Mouse (Mus musculus) midbrain, embryonic 11.5 days (tissue): Measurements from ENCODE around the gene Sp100. TPM values are rescaled to one million over a fixed set of nuclear protein-coding genes. Genes with fewer than 3 reads are reported as not detected.

Experiments
- ATAC-seq: fragments of 200-750 bp; cut with Nextera tagmentation; 2 replicates; pipeline ENCODE4 v1.8.0; 2017; ENCODE audit warnings: moderate TSS enrichment, moderate library complexity; ENCODE audit not compliant: low FRiP score
- DNase-seq: peaks from one replicate; pipeline ENCODE4 v3.0.0; 2015; ENCODE audit warnings: low spot score; ENCODE audit errors: missing footprints
- H3K27ac ChIP-seq: fragments of 300-500 bp; sonication (generic); 2 replicates; pipeline ENCODE4 v1.5.1; 2014; ENCODE audit warnings: low read depth, low read length
- H3K27me3 ChIP-seq: fragments of 300-500 bp; sonication (generic); 2 replicates; pipeline ENCODE4 v1.6.1; 2014; ENCODE audit warnings: mild to moderate bottlenecking, low read length, moderate library complexity, mixed read lengths; ENCODE audit not compliant: control insufficient read depth, insufficient read depth
- H3K36me3 ChIP-seq: fragments of 300-500 bp; sonication (generic); 2 replicates; pipeline ENCODE4 v1.6.1; 2014; ENCODE audit warnings: mild to moderate bottlenecking, low read length, moderate library complexity, mixed read lengths; ENCODE audit not compliant: control insufficient read depth, insufficient read depth
- H3K4me1 ChIP-seq: fragments of 300-500 bp; sonication (generic); 2 replicates; pipeline ENCODE4 v1.6.1; 2014; ENCODE audit warnings: low read length; ENCODE audit not compliant: control insufficient read depth, insufficient read depth
- H3K4me2 ChIP-seq: fragments of 300-500 bp; sonication (generic); 2 replicates; pipeline ENCODE4 v1.6.1; 2014; ENCODE audit warnings: mild to moderate bottlenecking, moderate library complexity
- H3K4me3 ChIP-seq: fragments of 300-500 bp; sonication (generic); 2 replicates; pipeline ENCODE4 v1.5.1; 2014; ENCODE audit warnings: low read depth, low read length
- H3K9ac ChIP-seq: fragments of 300-500 bp; sonication (generic); 2 replicates; pipeline ENCODE4 v1.6.1; 2014; ENCODE audit warnings: low read length
- H3K9me3 ChIP-seq: fragments of 300-500 bp; sonication (generic); 2 replicates; pipeline ENCODE4 v1.6.1; 2016; ENCODE audit warnings: low read length; ENCODE audit not compliant: control insufficient read depth
- WGBS: fragments of 180-500 bp; shearing (Covaris S2); extraction: QIAGEN DNeasy Blood & Tissue Kit; methylation state at CpG from one replicate; pipeline ENCODE4 v1.1.7; 2014; 5-methylcytosine and 5-hydroxymethylcytosine counted together
- polyA plus RNA-seq: library from polyadenylated mRNA; unstranded; fragments of >200 nt; fragmentation: Nextera tagmentation; extraction: Ambion mirVana; gene quantifications from 2 replicates; pipeline ENCODE4 v1.2.1, GENCODE M21; 2014

Sp100 gene
- polyA plus RNA-seq, 1 experiment from 2014 or later, result 0.74 TPM

DNA sequence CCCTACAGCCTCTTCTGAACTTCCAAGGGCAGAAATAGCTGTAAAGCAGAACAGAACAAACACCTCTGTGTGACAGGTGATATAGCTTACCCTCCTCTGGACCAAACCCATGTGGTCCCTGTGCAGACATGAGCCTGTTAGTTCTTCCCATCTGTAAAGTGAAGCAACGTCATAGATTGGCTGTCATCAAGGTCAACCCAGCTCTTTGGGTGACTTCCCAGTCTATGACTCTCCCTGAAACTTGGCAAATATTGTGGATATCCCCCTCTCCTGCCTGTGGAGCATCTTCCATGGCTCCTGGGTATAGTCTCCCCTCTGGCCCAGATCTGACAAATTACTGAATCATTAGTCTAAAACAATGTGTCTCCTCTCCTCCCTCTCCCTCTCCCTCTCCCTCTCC lies 42.5 kb downstream of the Sp100 start:
- Histone ChIP-seq H3K4me3 (no peak overlapping the region), H3K4me1 (no peaks in the 10 kb centered on the region), H3K9ac (no peak overlapping the region), H3K4me2 (no peak overlapping the region), H3K27ac (no peak overlapping the region), H3K9me3 (no peaks in the 10 kb centered on the region), H3K27me3 (no peaks in the 10 kb centered on the region), H3K36me3 (no peaks in the 10 kb centered on the region)
- WGBS, result 84% methylated on average over 1 of the region's 1 CpGs
- no peak for DNase-seq
- ATAC-seq, result no peak

GRCm38 (mm10) chr1:85693280-85693679 lies 43.5 kb downstream of the Sp100 start:
- H3K36me3 ChIP-seq, result no peaks in the 10 kb centered on the region
- ATAC-seq (no peak), DNase-seq (no peak)
- WGBS, result 78% methylated on average over 3 of the region's 3 CpGs
- H3K4me3 ChIP-seq, result no peak overlapping the region
- H3K4me2 ChIP-seq, result no peak overlapping the region
- H3K9ac ChIP-seq, result no peak overlapping the region
- no peaks in the 10 kb centered on the region for H3K27me3 ChIP-seq
- H3K9me3 ChIP-seq, result no peaks in the 10 kb centered on the region
- H3K4me1 ChIP-seq, result no peaks in the 10 kb centered on the region
- no peak overlapping the region for H3K27ac ChIP-seq

DNA sequence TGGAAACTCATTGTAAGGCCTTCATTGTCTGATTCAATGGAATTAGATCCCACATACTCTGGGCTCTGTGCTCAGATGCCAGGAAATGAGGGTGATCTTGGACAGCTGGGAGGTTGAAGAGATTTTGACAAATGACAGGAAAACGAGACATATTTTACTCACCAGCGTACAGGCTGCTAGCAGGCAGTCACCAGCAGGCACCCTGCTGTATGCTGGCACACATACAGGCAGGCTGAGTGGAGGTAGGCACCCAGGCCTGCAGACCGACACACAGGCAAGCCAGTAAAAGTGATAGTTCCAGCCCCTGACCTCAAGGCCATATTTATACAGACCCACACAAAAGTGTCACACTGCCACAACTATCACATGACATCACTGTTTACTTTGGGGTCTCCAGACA lies 45.9 kb downstream of the Sp100 start:
- H3K36me3 ChIP-seq, result no peaks in the 10 kb centered on the region
- no peaks in the 10 kb centered on the region for H3K27me3 ChIP-seq
- no peak overlapping the region for H3K9ac ChIP-seq
- 82% methylated on average over 3 of the region's 3 CpGs for WGBS
- no peaks in the 10 kb centered on the region for H3K4me1 ChIP-seq
- H3K4me3 ChIP-seq, result no peak overlapping the region
- DNase-seq (no peak), ATAC-seq (no peak)
- no peak overlapping the region for H3K4me2 ChIP-seq
- H3K27ac ChIP-seq, result no peak overlapping the region
- H3K9me3 ChIP-seq, result no peaks in the 10 kb centered on the region

DNA sequence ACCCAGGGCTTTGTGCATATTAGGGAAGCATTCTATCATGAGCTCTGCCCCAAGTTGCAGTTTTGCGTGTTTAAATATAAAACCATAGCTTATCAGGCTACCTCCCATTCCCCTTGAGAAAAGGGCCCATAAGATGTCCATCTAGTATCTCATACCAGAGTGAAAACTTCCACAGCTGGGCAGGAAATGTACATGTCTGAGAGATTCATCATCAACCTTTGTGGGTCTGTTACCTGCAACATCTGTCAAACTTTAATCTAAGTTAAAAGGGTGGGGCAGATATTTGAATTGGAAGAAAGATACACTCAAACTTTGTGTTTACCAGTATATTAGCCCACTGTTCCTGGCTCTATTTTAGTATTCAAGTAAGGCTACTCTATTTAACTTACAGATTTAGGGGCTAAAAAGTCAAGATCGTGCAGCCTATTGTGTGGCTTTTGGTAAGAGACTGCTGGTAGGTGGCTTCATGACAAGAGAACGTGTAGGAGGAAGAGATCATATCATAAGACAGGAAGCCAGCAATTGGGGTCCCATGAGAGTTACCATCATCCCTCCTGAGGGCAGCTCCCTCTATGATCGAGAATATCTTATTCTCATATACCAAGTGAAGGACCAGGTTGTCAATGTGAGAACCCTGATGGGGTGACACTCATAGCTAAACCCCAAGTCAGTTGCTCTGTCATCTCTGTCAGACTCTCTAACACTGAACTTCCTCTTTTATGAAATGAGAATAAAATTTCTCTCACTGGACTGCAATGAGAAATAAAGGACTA lies 48.1 kb downstream of the Sp100 start:
- H3K4me1 ChIP-seq, result no peaks in the 10 kb centered on the region
- no peak overlapping the region for H3K9ac ChIP-seq
- DNase-seq (no peak), ATAC-seq (no peak)
- no peaks in the 10 kb centered on the region for H3K9me3 ChIP-seq
- 75% methylated on average over 4 of the region's 4 CpGs for WGBS
- no peak overlapping the region for H3K4me2 ChIP-seq
- no peak overlapping the region for H3K4me3 ChIP-seq
- no peaks in the 10 kb centered on the region for H3K27me3 ChIP-seq
- H3K36me3 ChIP-seq, result no peaks in the 10 kb centered on the region
- no peak overlapping the region for H3K27ac ChIP-seq

- Histone ChIP-seq H3K9ac (no peak overlapping the region), H3K27ac (no peak overlapping the region), H3K4me3 (no peak overlapping the region), H3K4me1 (no peaks in the 10 kb centered on the region), H3K36me3 (no peaks in the 10 kb centered on the region), H3K9me3 (no peaks in the 10 kb centered on the region), H3K27me3 (no peaks in the 10 kb centered on the region), H3K4me2 (no peak overlapping the region)
- DNase-seq (no peak), ATAC-seq (no peak)
- WGBS, result 80% methylated on average over 4 of the region's 4 CpGs
Observed at GRCm38 (mm10) chr1:85702531-85702930, 52.7 kb downstream of the Sp100 start.

GRCm38 (mm10) chr1:85703245-85704186 lies 53.7 kb downstream of the Sp100 start:
- H3K27ac ChIP-seq, result no peak overlapping the region
- peak overlapping the region; percentile 7; the same call in 1 of the 2 replicates for H3K9ac ChIP-seq
- no peaks in the 10 kb centered on the region for H3K9me3 ChIP-seq
- 29% methylated on average over 22 of the region's 22 CpGs for WGBS
- peak overlapping the region; percentile 36 for H3K4me2 ChIP-seq
- peak overlapping the region; percentile 15 for H3K4me3 ChIP-seq
- DNase-seq (peak; percentile 95), ATAC-seq (peak; percentile 99)
- H3K36me3 ChIP-seq, result no peaks in the 10 kb centered on the region
- H3K4me1 ChIP-seq, result no peaks in the 10 kb centered on the region
- no peaks in the 10 kb centered on the region for H3K27me3 ChIP-seq

DNA sequence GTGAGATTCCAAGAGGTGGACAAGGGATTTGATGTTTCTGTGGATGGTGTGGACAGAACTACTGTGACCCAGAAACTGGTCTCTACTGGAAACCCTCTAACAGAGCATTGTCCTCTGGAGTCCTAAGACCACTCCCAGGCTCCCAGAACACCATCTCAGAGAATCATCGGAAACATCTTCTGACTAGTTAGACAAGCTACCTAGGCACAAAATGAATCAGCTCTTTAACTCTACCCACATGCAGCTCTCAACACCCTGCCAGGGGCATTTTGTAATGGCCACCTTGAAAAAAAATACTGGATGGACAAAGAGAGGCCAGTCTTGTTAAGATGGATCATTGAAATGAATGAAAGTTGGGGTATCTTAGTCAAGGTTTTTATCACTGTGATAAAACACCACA lies 55.8 kb downstream of the Sp100 start:
- no peaks in the 10 kb centered on the region for H3K4me1 ChIP-seq
- H3K36me3 ChIP-seq, result no peaks in the 10 kb centered on the region
- H3K4me3 ChIP-seq, result no peak overlapping the region
- H3K27ac ChIP-seq, result no peak overlapping the region
- no peak for DNase-seq
- no peaks in the 10 kb centered on the region for H3K9me3 ChIP-seq
- WGBS, result 100% methylated on average over 1 of the region's 1 CpGs
- H3K4me2 ChIP-seq, result no peak overlapping the region
- no peak overlapping the region for H3K9ac ChIP-seq
- no peak for ATAC-seq
- no peaks in the 10 kb centered on the region for H3K27me3 ChIP-seq

DNA sequence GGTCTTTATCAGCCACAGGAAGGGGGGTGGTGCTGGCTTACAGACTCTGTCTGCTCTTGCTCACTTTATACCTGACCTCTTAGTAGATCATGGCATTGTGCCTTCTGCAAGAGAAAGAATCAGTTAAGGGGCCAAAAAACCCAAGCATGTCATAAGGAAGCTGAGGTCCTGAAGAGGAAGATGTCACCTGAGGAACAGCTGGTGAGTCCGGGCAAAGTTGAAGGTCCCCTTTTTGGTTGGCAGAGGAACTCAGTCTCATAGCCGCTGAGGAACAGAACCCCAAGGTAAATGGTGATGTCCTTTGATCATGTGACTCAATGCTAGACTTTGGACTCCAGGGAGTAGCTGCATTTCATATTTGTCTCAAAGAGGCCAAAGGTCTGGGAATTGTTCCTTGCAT lies 57.0 kb downstream of the Sp100 start:
- H3K4me1 ChIP-seq, result no peaks in the 10 kb centered on the region
- H3K9ac ChIP-seq, result no peak overlapping the region
- no peak overlapping the region for H3K27ac ChIP-seq
- no peak overlapping the region for H3K4me3 ChIP-seq
- no peak overlapping the region for H3K4me2 ChIP-seq
- 85% methylated on average over 2 of the region's 2 CpGs for WGBS
- no peaks in the 10 kb centered on the region for H3K36me3 ChIP-seq
- ATAC-seq (no peak), DNase-seq (no peak)
- H3K9me3 ChIP-seq, result no peaks in the 10 kb centered on the region
- no peaks in the 10 kb centered on the region for H3K27me3 ChIP-seq

- no peak for ATAC-seq
- Histone ChIP-seq H3K27ac (no peak overlapping the region), H3K4me2 (no peak overlapping the region), H3K9ac (no peak overlapping the region), H3K27me3 (no peaks in the 10 kb centered on the region), H3K9me3 (no peaks in the 10 kb centered on the region), H3K4me3 (no peak overlapping the region), H3K4me1 (no peaks in the 10 kb centered on the region), H3K36me3 (no peaks in the 10 kb centered on the region)
- no peak for DNase-seq
Observed at GRCm38 (mm10) chr1:85714501-85714900, 64.7 kb downstream of the Sp100 start.
